Mouse (Mus musculus): ENCODE measurements around the gene Incenp. TPM values are rescaled to one million over a fixed set of nuclear protein-coding genes. Genes with fewer than 3 reads are reported as not detected.

Incenp gene
- polyA plus RNA-seq, 1 experiment from 2014 or later, result 63.8 TPM

GRCm38 (mm10) chr19:9922228-9922627 lies 22.9 kb upstream of the Incenp start:
- Histone ChIP-seq H3K36me3 (ENCODE audit: control insufficient read depth, insufficient read depth, low read length) (no peaks in the 10 kb centered on the region), H3K9ac (ENCODE audit: low read depth, low read length) (no peak overlapping the region), H3K27me3 (replicated peaks; ENCODE audit: control insufficient read depth, insufficient read depth, low read length) (no peaks in the 10 kb centered on the region), H3K4me3 (ENCODE audit: low read length) (no peak overlapping the region), H3K27ac (ENCODE audit: low read length) (no peak overlapping the region), H3K4me2 (ENCODE audit: low read depth, low read length) (no peak overlapping the region), H3K4me1 (ENCODE audit: control insufficient read depth, insufficient read depth, low read length) (peaks cover 10% of the 10 kb centered on the region; the same call in 1 of the 2 replicates), H3K9me3 (ENCODE audit: control insufficient read depth, low read length) (no peaks in the 10 kb centered on the region)
- no peak for ATAC-seq
- WGBS, result 43% methylated on average over 2 of the region's 2 CpGs

DNA sequence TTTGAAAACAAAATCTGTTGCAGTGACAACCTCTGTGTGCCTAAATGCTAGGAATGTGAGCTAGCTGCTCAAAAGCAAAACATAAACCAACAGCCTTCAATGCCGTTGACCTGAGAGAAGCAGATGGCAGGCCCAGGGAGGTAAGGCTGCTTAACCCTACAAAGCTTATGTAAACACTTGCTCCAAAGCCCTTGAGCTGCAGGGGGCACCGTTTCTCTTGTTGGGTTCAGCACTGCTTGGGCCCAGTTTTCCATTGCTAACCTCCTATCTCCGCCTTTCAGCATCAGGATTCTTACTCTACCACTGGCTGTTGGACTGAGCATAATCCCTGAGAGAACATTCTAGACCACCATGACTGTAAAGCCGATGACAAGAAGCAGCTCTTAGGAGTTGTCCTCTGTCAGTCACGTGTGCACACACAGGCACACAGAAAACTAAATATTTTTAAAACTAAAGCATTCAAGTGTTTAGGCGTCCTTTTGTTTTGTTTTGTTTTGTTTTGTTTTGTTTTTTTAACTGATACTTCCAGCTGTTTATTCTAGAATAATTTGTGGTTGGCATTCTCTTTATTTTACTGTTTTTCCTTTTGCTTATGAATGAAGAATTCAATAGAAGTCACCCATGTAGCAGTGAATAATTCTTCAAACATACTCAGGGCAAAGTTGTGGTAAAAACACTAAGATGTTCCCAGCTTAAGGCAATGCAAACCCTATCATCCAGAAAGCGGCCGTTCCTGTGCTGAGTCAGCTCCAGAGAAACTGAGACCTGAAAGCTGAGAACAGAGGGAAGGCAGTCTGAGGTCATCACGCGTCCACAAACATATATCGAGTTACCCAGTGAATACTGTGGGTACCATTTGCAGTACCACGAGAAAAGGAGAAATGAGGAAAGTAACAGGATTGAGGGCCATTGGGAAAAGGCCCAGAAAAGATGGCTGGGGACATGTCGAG lies 21.8 kb upstream of the Incenp start:
- H3K36me3 ChIP-seq (ENCODE audit: control insufficient read depth, insufficient read depth, low read length), result no peaks in the 10 kb centered on the region
- H3K27ac ChIP-seq (ENCODE audit: low read length), result no peak overlapping the region
- H3K9me3 ChIP-seq (ENCODE audit: control insufficient read depth, low read length), result no peaks in the 10 kb centered on the region
- no peaks in the 10 kb centered on the region for H3K27me3 ChIP-seq (replicated peaks; ENCODE audit: control insufficient read depth, insufficient read depth, low read length)
- no peak overlapping the region for H3K9ac ChIP-seq (ENCODE audit: low read depth, low read length)
- 56% methylated on average over 13 of the region's 13 CpGs for WGBS
- H3K4me1 ChIP-seq (ENCODE audit: control insufficient read depth, insufficient read depth, low read length), result peaks cover 10% of the 10 kb centered on the region; the same call in 1 of the 2 replicates
- peak; percentile 35; the same call in 1 of the 2 replicates for ATAC-seq
- H3K4me3 ChIP-seq (ENCODE audit: low read length), result no peak overlapping the region
- no peak overlapping the region for H3K4me2 ChIP-seq (ENCODE audit: low read depth, low read length)

- Histone ChIP-seq H3K9ac (ENCODE audit: low read depth, low read length) (no peak overlapping the region), H3K36me3 (ENCODE audit: control insufficient read depth, insufficient read depth, low read length) (no peaks in the 10 kb centered on the region), H3K4me1 (ENCODE audit: control insufficient read depth, insufficient read depth, low read length) (peaks cover 3% of the 10 kb centered on the region; the same call in 1 of the 2 replicates), H3K4me2 (ENCODE audit: low read depth, low read length) (no peak overlapping the region), H3K27me3 (replicated peaks; ENCODE audit: control insufficient read depth, insufficient read depth, low read length) (no peaks in the 10 kb centered on the region), H3K9me3 (ENCODE audit: control insufficient read depth, low read length) (no peaks in the 10 kb centered on the region), H3K27ac (ENCODE audit: low read length) (no peak overlapping the region), H3K4me3 (ENCODE audit: low read length) (no peak overlapping the region)
- ATAC-seq, result no peak
- WGBS, result 65% methylated on average over 9 of the region's 9 CpGs
Measured at GRCm38 (mm10) chr19:9918176-9918861, 19.0 kb upstream of the Incenp start.

- H3K9ac ChIP-seq (ENCODE audit: low read depth, low read length), result no peak overlapping the region
- H3K4me3 ChIP-seq (ENCODE audit: low read length), result no peak overlapping the region
- no peak for ATAC-seq
- H3K27me3 ChIP-seq (replicated peaks; ENCODE audit: control insufficient read depth, insufficient read depth, low read length), result no peaks in the 10 kb centered on the region
- WGBS, result 72% methylated on average over 4 of the region's 4 CpGs
- H3K27ac ChIP-seq (ENCODE audit: low read length), result no peak overlapping the region
- no peaks in the 10 kb centered on the region for H3K9me3 ChIP-seq (ENCODE audit: control insufficient read depth, low read length)
- H3K4me2 ChIP-seq (ENCODE audit: low read depth, low read length), result no peak overlapping the region
- H3K36me3 ChIP-seq (ENCODE audit: control insufficient read depth, insufficient read depth, low read length), result no peaks in the 10 kb centered on the region
- peaks cover 3% of the 10 kb centered on the region; the same call in 1 of the 2 replicates for H3K4me1 ChIP-seq (ENCODE audit: control insufficient read depth, insufficient read depth, low read length)
Measured at GRCm38 (mm10) chr19:9917727-9918126, 18.4 kb upstream of the Incenp start.

DNA sequence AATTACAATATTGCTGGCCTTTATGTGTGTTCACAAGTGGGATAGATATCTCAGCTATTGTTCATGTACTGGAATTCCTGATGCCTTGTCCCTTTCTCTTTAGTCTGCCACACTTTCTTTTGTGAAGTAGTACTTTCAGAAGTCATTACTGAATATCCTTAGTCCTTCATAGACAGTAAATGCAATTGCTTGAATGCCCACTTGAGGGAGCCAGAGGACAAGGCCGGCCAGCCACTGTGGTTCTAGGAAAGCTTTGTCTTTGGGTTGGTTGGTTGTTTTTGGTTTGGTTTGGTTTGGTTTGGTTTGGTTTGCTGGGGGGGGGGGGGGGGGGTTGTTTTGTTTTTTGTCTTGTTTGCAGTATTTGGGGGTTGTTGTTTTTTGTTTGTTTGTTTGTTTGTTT lies 16.6 kb upstream of the Incenp start:
- Histone ChIP-seq H3K27me3 (replicated peaks; ENCODE audit: control insufficient read depth, insufficient read depth, low read length) (no peaks in the 10 kb centered on the region), H3K9ac (ENCODE audit: low read depth, low read length) (no peak overlapping the region), H3K9me3 (ENCODE audit: control insufficient read depth, low read length) (no peaks in the 10 kb centered on the region), H3K36me3 (ENCODE audit: control insufficient read depth, insufficient read depth, low read length) (no peaks in the 10 kb centered on the region), H3K4me2 (ENCODE audit: low read depth, low read length) (no peak overlapping the region), H3K4me1 (ENCODE audit: control insufficient read depth, insufficient read depth, low read length) (peaks cover 3% of the 10 kb centered on the region; the same call in 1 of the 2 replicates), H3K4me3 (ENCODE audit: low read length) (no peak overlapping the region), H3K27ac (ENCODE audit: low read length) (no peak overlapping the region)
- 0% methylated on average over 1 of the region's 1 CpGs for WGBS
- no peak for ATAC-seq

- H3K4me1 ChIP-seq (ENCODE audit: control insufficient read depth, insufficient read depth, low read length), result no peaks in the 10 kb centered on the region
- no peaks in the 10 kb centered on the region for H3K36me3 ChIP-seq (ENCODE audit: control insufficient read depth, insufficient read depth, low read length)
- H3K4me3 ChIP-seq (ENCODE audit: low read length), result no peak overlapping the region
- no peak for ATAC-seq
- WGBS, result 77% methylated on average over 3 of the region's 3 CpGs
- H3K27me3 ChIP-seq (replicated peaks; ENCODE audit: control insufficient read depth, insufficient read depth, low read length), result no peaks in the 10 kb centered on the region
- H3K9me3 ChIP-seq (ENCODE audit: control insufficient read depth, low read length), result no peaks in the 10 kb centered on the region
- H3K27ac ChIP-seq (ENCODE audit: low read length), result no peak overlapping the region
- H3K4me2 ChIP-seq (ENCODE audit: low read depth, low read length), result no peak overlapping the region
- no peak overlapping the region for H3K9ac ChIP-seq (ENCODE audit: low read depth, low read length)
Measured at GRCm38 (mm10) chr19:9914346-9914745, 15.0 kb upstream of the Incenp start.

GRCm38 (mm10) chr19:9913784-9914183 lies 14.4 kb upstream of the Incenp start:
- no peak overlapping the region for H3K4me2 ChIP-seq (ENCODE audit: low read depth, low read length)
- 88% methylated on average over 5 of the region's 5 CpGs for WGBS
- H3K27ac ChIP-seq (ENCODE audit: low read length), result no peak overlapping the region
- H3K9ac ChIP-seq (ENCODE audit: low read depth, low read length), result no peak overlapping the region
- H3K4me3 ChIP-seq (ENCODE audit: low read length), result no peak overlapping the region
- H3K36me3 ChIP-seq (ENCODE audit: control insufficient read depth, insufficient read depth, low read length), result no peaks in the 10 kb centered on the region
- no peaks in the 10 kb centered on the region for H3K4me1 ChIP-seq (ENCODE audit: control insufficient read depth, insufficient read depth, low read length)
- no peaks in the 10 kb centered on the region for H3K9me3 ChIP-seq (ENCODE audit: control insufficient read depth, low read length)
- no peak for ATAC-seq
- no peaks in the 10 kb centered on the region for H3K27me3 ChIP-seq (replicated peaks; ENCODE audit: control insufficient read depth, insufficient read depth, low read length)

GRCm38 (mm10) chr19:9911314-9911754 lies 12.0 kb upstream of the Incenp start:
- Histone ChIP-seq H3K4me3 (ENCODE audit: low read length) (no peak overlapping the region), H3K9me3 (ENCODE audit: control insufficient read depth, low read length) (no peaks in the 10 kb centered on the region), H3K27me3 (replicated peaks; ENCODE audit: control insufficient read depth, insufficient read depth, low read length) (no peaks in the 10 kb centered on the region), H3K9ac (ENCODE audit: low read depth, low read length) (no peak overlapping the region), H3K36me3 (ENCODE audit: control insufficient read depth, insufficient read depth, low read length) (no peaks in the 10 kb centered on the region), H3K4me2 (ENCODE audit: low read depth, low read length) (no peak overlapping the region), H3K4me1 (ENCODE audit: control insufficient read depth, insufficient read depth, low read length) (no peaks in the 10 kb centered on the region), H3K27ac (ENCODE audit: low read length) (no peak overlapping the region)
- WGBS, result 10% methylated on average over 6 of the region's 6 CpGs
- ATAC-seq, result peak; percentile 52

- H3K9me3 ChIP-seq (ENCODE audit: control insufficient read depth, low read length), result no peaks in the 10 kb centered on the region
- no peak overlapping the region for H3K9ac ChIP-seq (ENCODE audit: low read depth, low read length)
- H3K27me3 ChIP-seq (replicated peaks; ENCODE audit: control insufficient read depth, insufficient read depth, low read length), result no peaks in the 10 kb centered on the region
- H3K36me3 ChIP-seq (ENCODE audit: control insufficient read depth, insufficient read depth, low read length), result no peaks in the 10 kb centered on the region
- WGBS, result 73% methylated on average over 5 of the region's 5 CpGs
- ATAC-seq, result no peak
- H3K4me1 ChIP-seq (ENCODE audit: control insufficient read depth, insufficient read depth, low read length), result no peaks in the 10 kb centered on the region
- H3K4me2 ChIP-seq (ENCODE audit: low read depth, low read length), result no peak overlapping the region
- no peak overlapping the region for H3K27ac ChIP-seq (ENCODE audit: low read length)
- H3K4me3 ChIP-seq (ENCODE audit: low read length), result no peak overlapping the region
Measured at GRCm38 (mm10) chr19:9909351-9909750, 10.0 kb upstream of the Incenp start.
